Mouse (Mus musculus) adrenal gland, postnatal 10 days (tissue): ENCODE data around the gene Rasal3. TPM values are rescaled to one million over a fixed set of nuclear protein-coding genes. Genes with fewer than 3 reads are reported as not detected.
A peak's percentile ranks its signal among the peaks of the same experiment; 100 is the strongest.

ENCODE experiments used
- DNase-seq: peaks from one replicate; pipeline ENCODE4 v3.0.0; 2021; ENCODE audit warnings: mixed read lengths
- microRNA-seq: library from miRNA; unstranded; fragments of <30 nt; microRNA quantifications from one replicate; pipeline ENCODE4 v1.2.0, GENCODE M21; 2021
- total RNA-seq, 2 experiments: library from RNA; stranded (reverse); gene quantifications; 2 replicates each; pipeline ENCODE4 v1.2.3; 2021

The Rasal3 gene
- total RNA-seq, 2 experiments from 2014 or later = 4.5 to 4.9 TPM

- peak; percentile 77 for DNase-seq
Observed at GRCm38 (mm10) chr17:32353696-32354095, 49.7 kb downstream of the Rasal3 start.

DNA sequence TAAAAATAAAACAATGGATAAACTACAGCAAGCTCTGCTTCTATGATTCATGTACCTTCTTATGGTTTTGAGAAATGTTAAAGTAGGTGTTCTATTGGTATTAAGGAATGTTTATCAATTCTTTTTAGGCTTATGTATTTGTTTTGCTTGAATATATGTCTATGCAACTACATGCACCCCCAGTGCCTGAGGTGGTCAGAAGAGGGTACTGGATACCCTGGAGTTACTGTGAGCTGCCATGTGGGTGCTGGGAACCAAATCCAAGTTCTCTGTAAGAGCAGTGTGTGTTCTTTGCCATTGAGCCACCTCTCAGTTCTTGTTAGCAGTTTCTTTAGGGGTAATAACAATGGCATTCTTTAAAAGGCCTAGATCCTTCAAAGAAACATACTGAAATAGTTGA, 51.7 kb downstream of the Rasal3 start:
- DNase-seq = no peak

GRCm38 (mm10) chr17:32351269-32351668, 52.1 kb downstream of the Rasal3 start:
- no peak for DNase-seq

- peak; percentile 95 for DNase-seq
Observed at GRCm38 (mm10) chr17:32350382-32350983, 52.9 kb downstream of the Rasal3 start, which contains the start of gene Akap8l. TSS of gene Akap8l (minus strand) at chr17:32350607.

DNA sequence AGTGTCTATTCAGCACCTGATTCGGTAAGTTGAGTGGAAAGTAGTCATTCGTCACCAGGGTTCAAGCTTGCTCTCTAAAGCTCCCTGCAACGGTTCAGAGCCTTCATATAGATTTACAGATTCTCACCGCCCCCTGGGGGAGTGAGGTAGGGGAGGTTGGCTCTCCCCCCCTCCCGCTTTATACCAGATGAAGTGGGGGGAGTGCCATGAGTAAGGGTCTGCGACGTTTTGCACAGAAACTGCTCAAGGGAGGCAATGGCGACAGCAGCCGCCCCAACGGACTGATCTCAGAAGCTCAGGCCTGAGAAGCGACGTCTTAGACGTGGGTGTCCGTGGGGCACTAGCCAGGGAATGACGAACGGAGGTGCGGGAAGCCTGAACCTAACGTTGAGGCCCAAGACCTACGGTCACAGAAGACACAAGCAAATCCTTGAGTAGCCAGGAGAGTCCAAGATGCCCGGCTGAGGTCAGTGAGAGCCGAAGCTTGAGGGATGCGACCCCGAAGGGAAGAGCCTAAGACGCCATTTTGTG, 53.5 kb downstream of the Rasal3 start:
- DNase-seq = no peak

DNA sequence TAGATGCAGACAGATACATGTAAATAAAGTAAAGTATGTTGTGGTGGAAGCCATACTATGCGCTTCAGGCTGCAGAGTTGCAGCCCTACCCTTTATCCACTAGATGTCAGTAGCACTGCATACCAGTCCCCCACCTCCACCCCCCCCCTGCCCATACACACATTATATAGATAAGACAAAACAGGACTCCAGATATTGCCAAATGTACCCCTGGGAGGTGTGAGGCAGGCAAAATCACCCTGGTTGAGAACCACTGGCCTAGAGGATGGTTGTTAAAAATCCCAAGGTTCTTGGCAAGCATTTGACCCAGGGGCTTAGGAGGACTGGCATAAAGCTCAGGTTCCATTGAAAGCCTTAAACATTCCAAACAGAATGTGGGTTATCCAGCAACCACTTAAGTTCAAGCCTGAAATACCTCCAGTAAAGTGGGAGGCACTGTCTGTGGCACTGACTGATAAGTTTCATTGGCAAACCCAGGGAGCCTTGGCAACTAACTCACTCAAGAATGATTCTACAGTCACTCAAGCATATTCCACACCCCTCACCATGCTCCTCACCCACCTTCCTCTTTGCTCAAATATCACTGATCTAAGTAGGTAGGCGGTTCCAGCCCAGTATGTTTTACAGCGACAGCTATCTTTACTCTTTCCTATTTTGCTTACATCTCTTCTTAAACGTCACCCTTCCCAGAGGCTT, 54.2 kb downstream of the Rasal3 start:
- DNase-seq = peak; percentile 41

GRCm38 (mm10) chr17:32348406-32348805, 55.0 kb downstream of the Rasal3 start:
- no peak for DNase-seq

GRCm38 (mm10) chr17:32341102-32341501, 62.3 kb downstream of the Rasal3 start:
- no peak for DNase-seq

Small RNA genes within 50 kb of the gene (microRNA-seq; reads per million reads assigned to microRNA genes)
- not detected for gene Gm22201

Other genes with a start within 250 kb of the Rasal3 start
- gene Notch3, start 236.7 kb downstream of the Rasal3 start, total RNA-seq = 10 to 100 TPM; 24.9 to 31.7 TPM
- under 1 TPM in 1 of 2 experiments, not detected in 1; 0.42 TPM for gene Ephx3, start 214.0 kb downstream of the Rasal3 start, total RNA-seq
- 10 to 100 TPM; 80.6 to 98.0 TPM for gene Brd4, start 118.9 kb downstream of the Rasal3 start, total RNA-seq
- gene Akap8, start 82.3 kb downstream of the Rasal3 start, total RNA-seq = 10 to 100 TPM; 70.8 to 94.5 TPM
- gene Akap8l, start 53.0 kb downstream of the Rasal3 start, total RNA-seq = 100 to 1,000 TPM in 1 of 2 experiments, 10 to 100 TPM in 1; 61.0 to 112 TPM
- gene Wiz, start 14.1 kb downstream of the Rasal3 start, total RNA-seq = 10 to 100 TPM; 38.3 to 44.9 TPM
- 10 to 100 TPM; 13.5 to 36.1 TPM for gene Pglyrp2, start 20.6 kb upstream of the Rasal3 start, total RNA-seq
- under 1 TPM; 0.36 to 0.45 TPM for gene Cyp4f39, start 49.1 kb upstream of the Rasal3 start, total RNA-seq
- gene Cyp4f17, start 102.5 kb upstream of the Rasal3 start, total RNA-seq = 10 to 100 TPM in 1 of 2 experiments, 1 to 10 TPM in 1; 7.2 to 10.6 TPM
- 10 to 100 TPM; 10.9 to 15.4 TPM for gene Cyp4f16, start 133.0 kb upstream of the Rasal3 start, total RNA-seq
- not detected for gene Cyp4f37, start 217.7 kb upstream of the Rasal3 start, total RNA-seq